Mouse (Mus musculus) cerebellum, adult 2 months (tissue): Measurements from ENCODE around the gene Coro7.

Source experiments
- CTCF ChIP-seq: fragments of 200-500 bp; IDR thresholded peaks from 2 replicates; pipeline ENCODE4 v1.5.1; 2011; ENCODE audit warnings: low read depth, mild to moderate bottlenecking, control low read depth, low read length, moderate library complexity, borderline replicate concordance; ENCODE audit not compliant: insufficient read depth
- POLR2A ChIP-seq: fragments of 200-500 bp; IDR thresholded peaks from 2 replicates; pipeline ENCODE4 v1.6.1; 2011; ENCODE audit warnings: low read length, control low read depth, borderline replicate concordance; ENCODE audit not compliant: insufficient read depth

DNA sequence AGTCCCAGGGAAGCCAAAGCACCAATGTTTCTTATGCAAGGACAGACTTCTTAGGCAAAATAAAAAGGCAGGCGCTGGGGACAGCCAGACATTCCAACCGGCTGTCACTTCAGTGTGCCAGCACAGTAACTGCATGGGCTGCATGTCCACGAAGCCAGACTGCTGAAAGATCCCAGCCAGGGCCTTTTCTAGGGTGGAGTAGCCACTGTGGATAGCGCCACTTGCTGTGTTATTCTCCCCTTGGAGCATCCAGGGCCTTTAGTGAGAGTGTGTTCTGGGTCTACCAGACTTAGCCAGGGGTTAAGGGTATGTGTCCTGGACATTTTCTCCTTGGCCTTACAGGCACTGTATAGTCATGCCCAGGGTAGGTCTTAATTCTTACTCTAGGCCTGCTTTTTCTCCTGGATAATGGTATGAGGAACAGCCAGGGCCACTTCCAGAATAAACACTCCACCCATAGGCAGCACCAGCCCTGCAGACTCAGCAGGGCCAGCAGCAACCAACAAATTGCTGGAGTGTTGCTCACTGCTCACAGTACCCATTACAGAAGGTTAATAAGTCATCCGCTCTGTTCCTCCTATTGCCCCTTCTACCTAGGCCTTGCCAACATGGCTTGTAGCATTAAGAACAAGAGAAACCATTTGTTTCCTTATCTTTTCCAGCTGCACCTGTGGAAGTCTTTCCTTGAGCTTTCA is 91.9 kb downstream of the Coro7 start:
- no peak for TF ChIP-seq CTCF
- no peak for TF ChIP-seq POLR2A
